Mouse (Mus musculus) forebrain, embryonic 13.5 days (tissue): ENCODE measurements at regions not wholly inside any gene's neighbourhood (a gene's known extent, or its start where the extent isn't known, plus 50 kb on each side); places are given as distances from the start of the nearest gene placed in this dataset.

Experiments
- ATAC-seq: fragments of 200-750 bp; cut with Nextera tagmentation; 2 replicates; pipeline ENCODE4 v1.8.0; 2017
- H3K27ac ChIP-seq: fragments of 300-500 bp; sonication (generic); 2 replicates; pipeline ENCODE4 v1.5.1; 2015; ENCODE audit warnings: inconsistent platforms, mild to moderate bottlenecking, moderate library complexity
- H3K27me3 ChIP-seq: fragments of 300-500 bp; sonication (generic); 2 replicates; pipeline ENCODE4 v1.6.1; 2015; ENCODE audit warnings: mild to moderate bottlenecking, inconsistent platforms
- H3K36me3 ChIP-seq: fragments of 300-500 bp; sonication (generic); 2 replicates; pipeline ENCODE4 v1.6.1; 2015; ENCODE audit warnings: mild to moderate bottlenecking, inconsistent platforms; ENCODE audit not compliant: poor library complexity, severe bottlenecking
- H3K4me1 ChIP-seq: fragments of 300-500 bp; sonication (generic); 2 replicates; pipeline ENCODE4 v1.6.1; 2015; ENCODE audit warnings: inconsistent platforms
- H3K4me2 ChIP-seq: fragments of 300-500 bp; sonication (generic); 2 replicates; pipeline ENCODE4 v1.6.1; 2015; ENCODE audit warnings: inconsistent platforms, mild to moderate bottlenecking, moderate library complexity
- H3K4me3 ChIP-seq: fragments of 300-500 bp; sonication (generic); 2 replicates; pipeline ENCODE4 v1.5.1; 2015; ENCODE audit warnings: mild to moderate bottlenecking, inconsistent platforms
- H3K9ac ChIP-seq: fragments of 300-500 bp; sonication (generic); 2 replicates; pipeline ENCODE4 v1.6.1; 2015; ENCODE audit warnings: mild to moderate bottlenecking, inconsistent platforms
- H3K9me3 ChIP-seq: fragments of 300-500 bp; sonication (generic); replicated peaks from 2 replicates; pipeline ENCODE4 v1.6.1; 2016; ENCODE audit warnings: inconsistent platforms
- WGBS: fragments of 180-500 bp; shearing (Covaris S2); methylation state at CpG from one replicate; pipeline ENCODE4 v1.1.7; 2015; 5-methylcytosine and 5-hydroxymethylcytosine counted together

DNA sequence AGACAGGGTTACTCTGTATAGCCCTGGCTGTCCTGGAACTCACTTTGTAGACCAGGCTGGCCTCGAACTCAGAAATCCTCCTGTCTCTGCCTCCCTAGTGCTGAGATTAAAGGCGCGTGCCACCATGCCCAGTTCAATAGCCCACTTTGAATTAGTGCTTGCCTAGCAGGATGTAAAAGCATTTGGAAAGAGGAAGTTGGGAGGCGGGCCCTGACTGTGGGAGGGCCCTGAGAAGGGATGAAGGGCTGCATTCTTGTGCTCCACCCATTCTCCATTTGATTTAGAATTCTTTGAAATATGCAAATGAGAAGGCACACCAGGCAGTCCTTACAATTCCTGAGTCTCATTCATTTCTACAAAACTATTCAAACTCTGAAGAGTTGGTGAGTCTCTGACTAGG, 287.6 kb downstream of the Barhl2 start:
- Histone ChIP-seq H3K27me3 (peaks cover 7% of the 10 kb centered on the region; the same call in 1 of the 2 replicates), H3K36me3 (no peaks in the 10 kb centered on the region), H3K4me3 (no peak overlapping the region), H3K9me3 (no peaks in the 10 kb centered on the region), H3K4me2 (no peak overlapping the region), H3K9ac (no peak overlapping the region), H3K27ac (no peak overlapping the region), H3K4me1 (peaks cover 25% of the 10 kb centered on the region)
- ATAC-seq: peak; percentile 39; the same call in 1 of the 2 replicates
- 82% methylated on average over 4 of the region's 4 CpGs for WGBS

- no peak for ATAC-seq
These were observed 290.4 kb downstream of the Barhl2 start for GRCm38 (mm10) chr5:106167556-106167955.

DNA sequence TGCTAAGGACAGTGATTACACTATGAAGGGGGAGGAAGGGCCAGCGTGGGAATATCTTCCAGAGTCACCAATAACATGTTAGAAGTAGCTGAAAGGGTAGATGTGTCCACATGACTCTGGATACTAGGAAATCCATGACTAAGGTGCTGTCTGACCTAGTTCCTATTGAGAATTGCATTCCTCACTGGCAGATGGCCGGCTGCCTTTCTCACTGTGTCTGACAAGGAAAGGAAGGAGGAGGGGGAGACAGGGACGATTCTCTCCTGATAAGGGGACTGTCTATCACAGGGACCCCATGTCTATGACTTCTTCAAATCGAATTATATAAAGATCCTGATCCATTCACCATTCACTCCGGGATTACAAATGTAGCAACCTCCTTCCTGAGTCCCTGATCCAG, 289.9 kb downstream of the Zfp326 start:
- no peaks in the 10 kb centered on the region for H3K9me3 ChIP-seq
- H3K4me2 ChIP-seq: no peak overlapping the region
- peaks cover 27% of the 10 kb centered on the region for H3K4me1 ChIP-seq
- peaks cover 7% of the 10 kb centered on the region; the same call in 1 of the 2 replicates for H3K27me3 ChIP-seq
- H3K36me3 ChIP-seq: no peaks in the 10 kb centered on the region
- no peak overlapping the region for H3K27ac ChIP-seq
- no peak overlapping the region for H3K4me3 ChIP-seq
- no peak for ATAC-seq
- H3K9ac ChIP-seq: no peak overlapping the region
- 76% methylated on average over 5 of the region's 5 CpGs for WGBS

More at GRCm38 (mm10) chr5:106167556-106167955, 290.4 kb downstream of the Barhl2 start:
- Histone ChIP-seq H3K27me3 (peaks cover 7% of the 10 kb centered on the region; the same call in 1 of the 2 replicates), H3K4me1 (peaks cover 38% of the 10 kb centered on the region), H3K9me3 (no peaks in the 10 kb centered on the region), H3K4me2 (no peak overlapping the region), H3K9ac (no peak overlapping the region), H3K4me3 (no peak overlapping the region), H3K27ac (no peak overlapping the region), H3K36me3 (no peaks in the 10 kb centered on the region)
- WGBS: 78% methylated on average over 11 of the region's 11 CpGs

DNA sequence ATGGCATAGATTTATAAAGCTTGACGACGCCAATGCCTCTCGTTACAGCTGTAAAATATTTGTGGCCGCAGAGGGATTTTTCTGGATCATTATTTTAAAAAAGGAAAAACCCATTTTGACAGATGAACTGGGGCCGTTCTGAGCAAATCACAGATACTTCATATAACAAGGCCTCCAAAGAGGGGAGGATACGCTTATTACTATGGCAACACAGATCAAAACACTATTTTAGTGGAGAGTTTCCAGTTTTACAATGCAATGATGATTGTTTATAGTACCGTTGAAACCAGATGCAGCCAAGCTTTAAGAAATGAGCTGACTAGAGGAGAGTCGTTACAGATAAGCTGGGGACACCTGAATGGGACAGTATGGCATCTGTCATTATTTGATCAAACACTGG, 287.8 kb downstream of the Zfp326 start:
- Histone ChIP-seq H3K36me3 (no peaks in the 10 kb centered on the region), H3K9me3 (no peaks in the 10 kb centered on the region), H3K9ac (no peak overlapping the region), H3K4me1 (peaks cover 22% of the 10 kb centered on the region), H3K27ac (no peak overlapping the region), H3K4me3 (no peak overlapping the region), H3K4me2 (no peak overlapping the region), H3K27me3 (peaks cover 7% of the 10 kb centered on the region; the same call in 1 of the 2 replicates)
- ATAC-seq: no peak
- WGBS: 74% methylated on average over 8 of the region's 8 CpGs

DNA sequence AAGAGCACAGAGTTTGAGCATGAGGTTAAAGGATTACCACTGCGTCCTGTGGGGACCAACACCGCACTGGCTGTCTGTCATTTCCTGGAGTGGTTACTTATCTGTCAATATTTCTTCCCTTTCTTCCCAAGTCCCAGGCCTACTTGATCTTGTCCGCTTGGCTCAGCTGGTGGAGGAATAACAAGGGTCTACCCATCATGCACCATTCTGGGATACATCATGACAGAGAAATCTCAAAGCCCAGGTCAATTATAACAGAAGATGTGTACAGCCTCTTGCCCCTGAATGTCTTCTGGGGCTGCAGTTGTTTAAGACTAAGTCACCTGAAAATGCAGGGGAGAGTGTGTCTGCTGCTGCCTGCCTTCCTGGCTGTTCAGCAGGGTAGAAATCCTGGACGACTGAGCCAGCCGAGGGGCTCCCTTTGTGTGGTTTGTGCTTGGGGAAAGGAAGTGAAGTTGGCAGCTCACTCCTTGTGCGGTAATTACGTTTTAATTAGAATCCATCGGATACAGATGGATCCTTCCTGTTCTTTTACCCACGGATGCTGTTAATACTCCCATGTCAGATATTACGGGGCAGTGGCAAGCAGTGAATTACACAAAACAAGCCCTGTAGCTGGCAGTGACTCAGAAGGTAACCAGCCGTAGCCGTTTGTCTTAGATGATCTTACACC, 286.8 kb downstream of the Zfp326 start:
- no peak overlapping the region; the same call in 1 of the 2 replicates for H3K4me2 ChIP-seq
- H3K4me1 ChIP-seq: peaks cover 22% of the 10 kb centered on the region
- ATAC-seq: peak; percentile 76
- H3K9ac ChIP-seq: no peak overlapping the region
- no peaks in the 10 kb centered on the region for H3K9me3 ChIP-seq
- H3K27me3 ChIP-seq: peaks cover 7% of the 10 kb centered on the region; the same call in 1 of the 2 replicates
- H3K4me3 ChIP-seq: no peak overlapping the region
- H3K27ac ChIP-seq: peak overlapping the region; percentile 1; the same call in 1 of the 2 replicates
- WGBS: 37% methylated on average over 12 of the region's 12 CpGs
- no peaks in the 10 kb centered on the region for H3K36me3 ChIP-seq

DNA sequence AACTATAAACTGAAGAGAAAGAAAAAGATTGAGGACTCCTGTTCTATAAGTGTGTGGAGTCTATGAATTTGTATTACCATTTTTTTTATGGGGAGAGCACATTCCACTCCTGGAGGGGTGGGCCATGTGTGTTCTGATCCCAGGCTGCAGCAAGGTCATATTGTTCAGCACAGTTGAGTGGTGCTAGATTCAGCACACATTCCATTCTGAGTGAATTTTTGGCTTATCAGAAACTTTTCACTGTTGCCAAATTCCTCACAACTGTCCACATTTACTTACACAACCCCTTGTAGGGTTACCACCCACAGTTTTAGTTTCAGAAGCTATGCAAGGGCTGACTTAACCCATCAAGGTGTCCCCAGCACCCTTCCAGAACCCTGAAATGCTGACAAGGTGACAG, 262.7 kb downstream of the Zfp326 start:
- Histone ChIP-seq H3K4me3 (no peak overlapping the region), H3K4me1 (no peaks in the 10 kb centered on the region)
- ATAC-seq: no peak

GRCm38 (mm10) chr5:106122928-106123327, 246.6 kb downstream of the Zfp326 start:
- Histone ChIP-seq H3K27ac (no peak overlapping the region), H3K4me1 (0 out of 2 replicates have a peak, but pooled peaks cover 4% of the 10 kb centered on the region), H3K27me3 (no peaks in the 10 kb centered on the region), H3K4me2 (no peak overlapping the region), H3K4me3 (no peak overlapping the region), H3K9me3 (no peaks in the 10 kb centered on the region), H3K9ac (no peak overlapping the region), H3K36me3 (no peaks in the 10 kb centered on the region)
- WGBS: 74% methylated on average over 3 of the region's 3 CpGs
- no peak for ATAC-seq

More for the DNA sequence above, 262.7 kb downstream of the Zfp326 start:
- Histone ChIP-seq H3K4me2 (no peak overlapping the region), H3K27me3 (no peaks in the 10 kb centered on the region), H3K27ac (no peak overlapping the region), H3K9me3 (no peaks in the 10 kb centered on the region), H3K9ac (no peak overlapping the region), H3K36me3 (no peaks in the 10 kb centered on the region)

GRCm38 (mm10) chr5:106119584-106119983, 243.2 kb downstream of the Zfp326 start:
- WGBS: 72% methylated on average over 1 of the region's 1 CpGs

GRCm38 (mm10) chr5:106113186-106113585, 236.8 kb downstream of the Zfp326 start:
- H3K9me3 ChIP-seq: no peaks in the 10 kb centered on the region
- WGBS: 94% methylated on average over 3 of the region's 3 CpGs
- H3K27me3 ChIP-seq: no peaks in the 10 kb centered on the region
- no peaks in the 10 kb centered on the region for H3K36me3 ChIP-seq
- no peak overlapping the region for H3K27ac ChIP-seq
- H3K4me1 ChIP-seq: peaks cover 6% of the 10 kb centered on the region; the same call in 1 of the 2 replicates
- no peak overlapping the region for H3K4me3 ChIP-seq
- no peak overlapping the region for H3K4me2 ChIP-seq
- H3K9ac ChIP-seq: no peak overlapping the region
- no peak for ATAC-seq

More at GRCm38 (mm10) chr5:106119584-106119983, 243.2 kb downstream of the Zfp326 start:
- H3K4me2 ChIP-seq: no peak overlapping the region
- no peaks in the 10 kb centered on the region for H3K9me3 ChIP-seq
- no peak for ATAC-seq
- no peak overlapping the region for H3K9ac ChIP-seq
- 0 out of 2 replicates have a peak, but pooled peaks cover 4% of the 10 kb centered on the region for H3K4me1 ChIP-seq
- no peak overlapping the region for H3K27ac ChIP-seq
- H3K4me3 ChIP-seq: no peak overlapping the region
- H3K36me3 ChIP-seq: no peaks in the 10 kb centered on the region
- H3K27me3 ChIP-seq: no peaks in the 10 kb centered on the region

DNA sequence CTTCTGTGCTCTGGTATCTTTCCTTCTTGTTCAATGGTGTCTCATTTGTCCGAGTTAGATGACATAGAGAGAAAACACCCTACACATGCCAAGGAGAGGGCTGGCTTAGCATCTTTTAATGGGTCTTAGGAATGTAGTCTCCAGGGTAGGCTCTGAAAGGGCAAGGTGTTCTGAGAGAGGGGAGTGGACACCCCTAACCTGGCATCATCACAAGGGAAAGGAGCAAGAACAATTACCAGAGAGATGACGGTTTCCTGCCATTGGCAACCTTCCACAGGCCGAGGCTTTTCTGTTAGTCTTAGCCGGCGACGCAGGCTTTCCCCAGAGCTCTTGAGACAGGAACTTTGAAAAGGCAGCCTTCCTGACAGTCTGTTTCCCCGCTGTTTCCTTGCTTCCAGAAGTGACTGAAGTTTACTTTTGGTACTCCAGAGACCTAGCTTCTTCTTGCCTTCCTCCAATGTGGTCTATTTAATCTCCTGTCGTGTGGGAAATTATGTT, 232.2 kb downstream of the Zfp326 start:
- Histone ChIP-seq H3K27ac (no peak overlapping the region), H3K9ac (no peak overlapping the region), H3K27me3 (no peaks in the 10 kb centered on the region), H3K9me3 (no peaks in the 10 kb centered on the region), H3K36me3 (no peaks in the 10 kb centered on the region), H3K4me2 (no peak overlapping the region), H3K4me3 (no peak overlapping the region), H3K4me1 (peaks cover 6% of the 10 kb centered on the region; the same call in 1 of the 2 replicates)
- no peak for ATAC-seq
- WGBS: 84% methylated on average over 8 of the region's 8 CpGs

DNA sequence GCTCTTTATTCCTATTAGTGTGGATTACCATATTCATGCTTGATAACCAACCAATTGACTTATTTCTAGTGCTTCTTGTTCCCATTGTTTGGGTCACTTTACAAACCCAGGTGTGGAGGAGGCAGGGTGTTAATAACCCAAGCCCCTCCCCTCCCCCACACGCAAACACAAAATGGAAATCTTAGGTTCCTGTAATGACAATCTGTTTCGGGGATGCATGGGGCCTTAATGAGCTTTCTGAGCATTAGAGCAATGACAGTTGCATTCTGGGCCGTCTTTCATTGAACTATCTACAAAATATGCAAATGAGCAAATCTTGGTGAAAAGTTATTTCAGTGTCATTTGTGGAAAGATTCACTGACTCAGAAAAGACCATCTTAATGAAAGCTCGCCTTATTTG, 225.9 kb downstream of the Zfp326 start:
- Histone ChIP-seq H3K9ac (no peak overlapping the region), H3K4me3 (no peak overlapping the region), H3K4me1 (no peaks in the 10 kb centered on the region), H3K27ac (no peak overlapping the region), H3K4me2 (no peak overlapping the region), H3K36me3 (no peaks in the 10 kb centered on the region), H3K27me3 (no peaks in the 10 kb centered on the region), H3K9me3 (no peaks in the 10 kb centered on the region)
- ATAC-seq: no peak
- WGBS: 65% methylated on average over 4 of the region's 4 CpGs

GRCm38 (mm10) chr5:106098887-106099286, 222.5 kb downstream of the Zfp326 start:
- H3K4me3 ChIP-seq: no peak overlapping the region
- no peaks in the 10 kb centered on the region for H3K4me1 ChIP-seq
- no peaks in the 10 kb centered on the region for H3K9me3 ChIP-seq
- H3K36me3 ChIP-seq: no peaks in the 10 kb centered on the region
- H3K27ac ChIP-seq: no peak overlapping the region
- H3K9ac ChIP-seq: no peak overlapping the region
- H3K27me3 ChIP-seq: no peaks in the 10 kb centered on the region
- H3K4me2 ChIP-seq: no peak overlapping the region
- 80% methylated on average over 8 of the region's 8 CpGs for WGBS
- no peak for ATAC-seq
